Mouse (Mus musculus) v-Abl transformed pro-B cells (cell line): ENCODE results near the gene Rhox12.

Experiments
- in situ Hi-C, 2 experiments: fragments of 400-800 bp; cut with MboI; formaldehyde crosslinking; loops; one replicate each; pipeline ENCODE4 v1.15.1; 2025; ENCODE audit not compliant: unreplicated experiment in 2 of 2

Gene Rhox12

GRCm38 (mm10) chrX:38110807-38111206 is at the start of gene Rhox12:
Rhox12 (minus strand) TSS chrX:38110907.
- in situ Hi-C loops: no loop called here

- in situ Hi-C loops: no loop called here
Measured at GRCm38 (mm10) chrX:38159097-38159496, 48.4 kb upstream of the Rhox12 start.

- in situ Hi-C loops: no loop called here
Measured at GRCm38 (mm10) chrX:38121478-38121877, 10.8 kb upstream of the Rhox12 start.

DNA sequence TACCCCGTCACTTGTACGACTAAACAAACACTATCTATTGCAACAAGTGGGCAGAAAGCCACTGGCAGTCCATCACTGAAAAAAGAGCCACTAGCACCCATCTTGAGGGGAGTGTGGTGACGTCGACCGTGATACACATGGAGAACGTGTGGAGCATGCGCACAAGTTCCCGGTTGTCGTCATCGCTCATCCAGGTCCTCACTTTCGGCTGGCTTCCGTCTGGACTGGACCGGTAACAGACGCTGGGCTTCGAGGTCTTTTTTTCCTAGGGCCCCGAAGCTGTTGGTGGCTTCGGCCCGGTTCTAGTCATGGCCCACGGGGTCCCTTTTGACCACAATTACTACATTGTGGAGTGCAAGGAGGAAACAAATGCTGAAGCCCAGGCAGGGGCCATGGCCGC is 10.3 kb upstream of the Rhox12 start, which contains the start of gene Rhox13:
Gene Rhox13 (plus strand): TSS at position 238 of the 400 bp plus-strand sequence.
- in situ Hi-C loops: no loop called here

DNA sequence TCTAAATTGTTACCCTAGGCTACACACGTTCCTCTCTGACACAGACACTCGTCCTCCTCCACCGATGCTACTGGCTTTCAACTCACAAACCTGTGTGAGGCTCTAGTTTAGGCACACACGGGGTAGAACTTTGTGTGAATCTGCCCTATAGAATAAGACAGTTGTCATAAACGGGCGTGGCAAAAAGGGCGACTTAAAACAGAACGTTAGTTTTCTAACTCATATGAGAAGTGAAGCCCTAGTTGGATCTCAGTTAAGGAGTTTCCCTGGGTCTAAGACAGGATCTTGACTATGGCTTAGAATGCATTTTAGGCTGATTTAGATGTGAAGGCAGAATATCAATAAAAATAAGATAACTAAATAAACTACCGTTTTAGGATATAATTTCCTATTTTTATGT is 25.7 kb downstream of the Rhox12 start, which contains the start of gene Rhox11:
Gene Rhox11 (minus strand): TSS at position 101 of the 400 bp plus-strand sequence.
- in situ Hi-C loops: loop anchor here (5.0 to 10.0 kb wide), 2 partner anchors 90 to 352 kb away; no protein-coding TSS in a partner anchor

DNA sequence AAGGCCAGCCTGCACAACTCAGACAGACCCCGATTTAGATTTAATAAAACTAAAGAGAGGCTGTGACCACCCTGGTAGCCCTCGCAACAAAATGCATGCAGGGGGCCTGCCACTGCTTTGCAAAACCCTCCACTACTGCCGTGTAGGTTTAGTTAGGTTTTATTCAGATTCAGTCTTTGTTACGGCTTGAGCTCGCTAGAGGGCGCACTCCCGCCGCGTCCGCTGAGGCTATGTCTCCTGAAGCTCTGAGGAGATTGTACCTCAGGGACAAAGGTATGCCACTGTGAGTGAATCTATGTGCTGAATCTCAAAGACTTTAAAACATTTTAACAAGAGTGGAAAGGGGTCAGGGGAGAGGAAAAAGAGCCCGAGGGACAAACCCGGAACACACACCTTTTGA is 26.5 kb downstream of the Rhox12 start:
- in situ Hi-C loops: loop anchor here (5.0 to 10.0 kb wide), 2 partner anchors 91 to 353 kb away; no protein-coding TSS in a partner anchor

- in situ Hi-C loops: loop anchor here in 1 of 2 experiments (25.0 kb wide), 1 partner anchor 596 kb away; no protein-coding TSS in a partner anchor
Measured at GRCm38 (mm10) chrX:38066175-38066574, 44.5 kb downstream of the Rhox12 start, which contains the start of gene Rhox10. Rhox10 (plus strand) TSS chrX:38066475.

DNA sequence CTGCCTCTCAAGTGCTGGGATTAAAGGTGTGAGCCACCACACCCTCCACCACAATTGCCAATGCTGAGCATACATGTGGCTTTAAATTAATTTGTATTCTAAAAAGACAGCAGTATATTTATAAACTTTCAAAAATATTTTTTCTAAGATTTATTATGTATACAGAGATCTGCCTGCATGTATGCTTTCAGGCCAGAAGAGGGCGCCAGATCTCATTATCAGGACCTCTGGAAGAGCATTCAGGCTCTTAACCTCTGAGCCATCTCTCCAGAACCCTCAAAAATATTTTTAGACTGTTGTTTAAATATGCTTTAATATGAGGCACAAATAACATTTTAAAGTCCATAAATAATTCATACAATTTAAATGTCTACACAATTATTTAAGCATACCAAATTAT is 49.2 kb downstream of the Rhox12 start:
- in situ Hi-C loops: loop anchor here in 1 of 2 experiments (25.0 kb wide), 1 partner anchor 601 kb away; no protein-coding TSS in a partner anchor
